Comparison of ENCODE assay signal across 14 mouse cellular contexts in the genomic region with DNA sequence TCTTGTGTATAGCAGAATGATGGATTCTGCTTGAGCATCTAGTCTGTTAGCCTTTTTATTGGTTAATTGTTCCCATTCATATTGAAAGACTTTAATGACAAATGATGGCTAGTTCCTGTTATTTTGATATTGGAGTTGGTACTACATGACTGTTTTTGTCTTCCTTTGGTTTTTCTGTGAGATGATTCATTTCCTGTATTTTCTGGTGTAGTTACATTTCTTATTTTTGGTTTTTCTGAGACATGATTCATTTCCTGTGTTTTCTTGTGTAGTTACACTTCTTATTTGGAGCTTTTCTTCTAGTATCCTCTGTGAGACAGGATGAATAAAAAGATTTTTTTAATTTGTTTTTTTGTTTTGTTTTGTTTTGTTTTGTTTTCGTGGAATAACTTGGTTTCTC.
"Had no signal": no experiment of that assay in that cellular context is flagged by ENCODE, and none has a peak within 500 bp of the region (broad histone marks: within the 10 kb centered on the region; RNA-seq: fewer than 3 reads in every experiment).

No protein-coding gene starts in this region.

- H3K27me3 ChIP-seq: midbrain, embryonic 13.5 days; midbrain, embryonic 15.5 days; neural tube, embryonic 13.5 days; neural tube, embryonic 15.5 days had no signal

- ATAC-seq: midbrain, embryonic 13.5 days; midbrain, embryonic 15.5 days had no signal

- H3K4me2 ChIP-seq: lung, embryonic 14.5 days; midbrain, embryonic 11.5 days; midbrain, embryonic 13.5 days; midbrain, embryonic 15.5 days; neural tube, embryonic 13.5 days; neural tube, embryonic 15.5 days had no signal

- DNase-seq: lung, adult 18-20 months; lung, embryonic 14.5 days; lung, postnatal 10 days; lung, postnatal 4 days; right cerebral cortex, postnatal 14 days; thymus, adult 18-20 months; thymus, postnatal 25 days; thymus, postnatal 4 days had no signal

- H3K27ac ChIP-seq: liver, embryonic 14.5 days; midbrain, embryonic 13.5 days; midbrain, embryonic 15.5 days; neural tube, embryonic 13.5 days; neural tube, embryonic 15.5 days had no signal

- H3K9ac ChIP-seq: liver, embryonic 14.5 days; lung, embryonic 14.5 days; midbrain, embryonic 13.5 days; midbrain, embryonic 15.5 days; neural tube, embryonic 13.5 days; neural tube, embryonic 15.5 days had no signal

- H3K4me1 ChIP-seq: midbrain, embryonic 13.5 days; midbrain, embryonic 15.5 days; neural tube, embryonic 13.5 days; neural tube, embryonic 15.5 days had no signal

- H3K9me3 ChIP-seq: midbrain, embryonic 13.5 days; midbrain, embryonic 15.5 days; neural tube, embryonic 13.5 days; neural tube, embryonic 15.5 days had no signal

- H3K36me3 ChIP-seq: midbrain, embryonic 13.5 days; midbrain, embryonic 15.5 days; neural tube, embryonic 13.5 days; neural tube, embryonic 15.5 days had no signal

- H3K4me3 ChIP-seq: midbrain, embryonic 13.5 days; midbrain, embryonic 15.5 days; neural tube, embryonic 13.5 days; neural tube, embryonic 15.5 days had no signal
